Mouse (Mus musculus): ENCODE results near the gene Lsamp.

Lsamp gene

DNA sequence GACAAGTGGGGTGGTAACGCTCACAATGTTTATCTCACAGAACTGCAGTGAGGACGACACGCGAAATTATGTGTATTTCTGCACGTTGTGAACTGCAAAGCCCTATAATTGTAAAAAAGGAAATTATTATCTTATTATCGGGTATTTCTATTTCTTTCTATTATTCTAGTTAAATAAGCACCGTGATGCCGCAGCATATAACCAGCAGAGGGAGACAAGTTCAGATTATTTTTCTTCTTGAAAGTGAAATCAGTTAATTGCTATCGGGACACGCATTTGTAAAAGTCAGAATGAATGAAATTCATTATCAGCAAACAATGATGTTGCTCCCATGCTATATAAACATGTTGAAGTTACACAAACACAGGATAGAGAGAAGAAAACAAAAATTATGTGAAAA lies 1540.1 kb downstream of the Lsamp start:
- no peak for DNase-seq (ENCODE audit: low read depth in 1 of 2, low spot score in 2 of 2)

DNA sequence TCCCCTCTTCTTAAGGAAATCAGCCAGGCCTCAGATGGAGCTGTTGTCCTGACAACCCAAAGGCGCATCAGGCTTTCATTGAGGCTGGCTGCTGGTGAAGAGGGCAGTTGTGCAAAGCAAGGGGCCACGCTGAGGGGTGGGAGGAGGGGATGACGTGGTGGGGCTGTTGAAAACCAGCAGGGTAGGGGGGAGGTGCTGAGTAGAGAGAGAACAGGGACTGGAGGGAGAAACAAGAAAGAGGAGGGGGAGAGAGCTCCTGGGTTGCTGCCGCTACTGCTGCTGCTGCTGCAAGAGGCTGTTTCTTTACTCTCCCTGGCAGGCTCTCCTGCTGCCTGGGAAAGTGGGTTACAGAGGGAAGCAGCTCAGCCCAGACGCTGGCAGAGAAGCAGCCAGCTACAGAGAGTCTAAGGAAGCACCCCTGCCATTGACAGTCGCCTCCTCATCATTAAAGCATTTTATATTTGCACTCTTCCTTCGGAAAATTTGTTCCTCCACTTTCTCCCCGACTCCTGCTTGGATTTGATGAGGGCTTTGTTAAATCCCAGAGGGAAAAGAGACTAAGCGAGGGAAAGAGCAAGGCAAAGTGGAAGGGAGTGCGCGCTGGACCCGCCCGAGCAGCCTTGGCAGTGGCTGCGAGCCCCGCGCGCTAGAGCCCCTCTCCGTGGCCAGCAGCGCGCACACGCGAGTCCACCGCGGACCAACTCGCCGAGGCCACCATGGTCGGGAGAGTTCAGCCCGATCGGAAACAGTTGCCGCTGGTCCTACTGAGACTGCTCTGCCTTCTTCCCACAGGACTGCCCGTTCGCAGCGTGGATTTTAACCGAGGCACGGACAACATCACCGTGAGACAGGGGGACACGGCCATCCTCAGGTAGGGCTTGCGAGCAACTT lies 1548.7 kb downstream of the Lsamp start:
- DNase-seq (ENCODE audit: low read depth in 1 of 2, low spot score in 2 of 2), result no peak

DNA sequence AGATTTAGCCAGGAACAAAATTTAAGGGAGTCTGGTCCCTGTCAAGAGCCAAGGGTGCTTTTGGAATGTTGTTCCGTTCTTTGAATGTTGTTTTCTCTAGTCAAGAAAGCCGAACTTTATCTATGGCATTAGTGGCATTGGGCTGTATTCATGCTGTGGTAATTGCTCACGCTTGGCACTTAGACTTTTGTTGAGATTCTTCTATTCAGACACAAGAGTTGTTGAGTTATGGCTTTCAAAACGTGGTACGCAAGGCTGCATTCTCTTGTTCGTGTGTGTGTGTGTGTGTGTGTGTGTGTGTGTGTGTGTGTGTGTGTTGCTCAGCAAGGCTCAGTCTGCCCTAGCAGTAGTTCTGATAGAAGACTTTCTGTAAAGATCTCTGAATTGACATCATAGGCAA lies 1549.5 kb downstream of the Lsamp start:
- DNase-seq (ENCODE audit: low read depth in 1 of 2, low spot score in 2 of 2), result no peak

DNA sequence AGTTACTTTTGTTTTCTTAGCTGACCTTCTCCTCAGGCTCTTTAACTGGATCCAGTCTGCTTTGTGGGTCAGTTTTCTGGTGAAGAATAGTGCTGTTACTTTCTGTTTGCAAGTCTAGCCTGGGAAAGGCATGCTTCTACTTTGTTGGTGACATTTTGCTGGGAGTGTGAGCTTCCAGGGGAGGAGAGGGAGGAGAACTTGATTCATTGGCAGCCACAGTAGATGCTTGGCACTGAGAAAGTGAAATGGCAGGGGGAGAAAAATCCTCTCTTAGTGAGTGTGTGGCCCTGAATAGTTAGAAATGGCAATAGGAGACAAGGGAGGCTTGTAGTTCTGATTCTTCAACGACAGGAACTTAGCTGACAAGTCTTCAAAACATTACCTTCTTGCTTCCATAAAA lies 1551.6 kb downstream of the Lsamp start:
- no peak for DNase-seq (ENCODE audit: low read depth in 1 of 2, low spot score in 2 of 2)

DNA sequence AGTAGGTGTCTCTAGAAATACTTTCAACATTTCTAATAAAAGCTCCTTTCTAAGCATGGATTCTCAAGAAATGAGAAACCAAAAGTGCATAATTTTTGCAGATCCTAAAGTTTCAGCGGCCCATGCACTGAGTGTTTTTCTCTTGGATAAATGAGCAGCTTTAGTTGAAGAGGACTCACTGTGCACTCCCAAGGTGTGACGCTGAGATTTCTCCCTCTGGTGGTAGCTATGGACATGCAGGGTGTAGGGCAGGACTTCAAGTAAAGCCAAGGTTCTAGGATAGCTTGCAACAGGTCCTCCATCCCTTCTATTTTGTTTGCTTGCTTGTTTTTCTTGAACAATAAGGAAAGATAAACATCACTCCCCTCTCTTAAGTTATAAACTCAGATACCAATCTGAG lies 1558.5 kb downstream of the Lsamp start:
- no peak for DNase-seq (ENCODE audit: low read depth in 1 of 2, low spot score in 2 of 2)

DNA sequence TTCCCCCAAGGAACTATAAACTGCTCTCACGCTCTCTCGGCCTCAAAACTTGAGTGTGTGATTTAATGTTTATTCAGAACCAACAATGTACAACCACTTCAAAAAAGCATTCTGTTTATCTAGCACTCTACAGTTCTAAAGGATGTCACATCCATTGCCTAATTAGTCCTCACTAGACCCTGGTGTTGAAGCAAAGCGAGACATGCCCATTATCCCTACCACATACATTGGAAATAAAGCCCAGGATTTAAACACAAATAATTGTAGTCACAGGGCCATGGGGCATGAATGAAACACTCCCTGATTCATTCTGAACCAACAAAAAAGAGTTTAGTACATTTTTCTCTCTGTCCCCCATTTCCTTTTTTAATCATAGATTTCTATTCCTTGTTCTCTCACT lies 1567.0 kb downstream of the Lsamp start:
- DNase-seq (ENCODE audit: low read depth in 1 of 2, low spot score in 2 of 2), result no peak

DNA sequence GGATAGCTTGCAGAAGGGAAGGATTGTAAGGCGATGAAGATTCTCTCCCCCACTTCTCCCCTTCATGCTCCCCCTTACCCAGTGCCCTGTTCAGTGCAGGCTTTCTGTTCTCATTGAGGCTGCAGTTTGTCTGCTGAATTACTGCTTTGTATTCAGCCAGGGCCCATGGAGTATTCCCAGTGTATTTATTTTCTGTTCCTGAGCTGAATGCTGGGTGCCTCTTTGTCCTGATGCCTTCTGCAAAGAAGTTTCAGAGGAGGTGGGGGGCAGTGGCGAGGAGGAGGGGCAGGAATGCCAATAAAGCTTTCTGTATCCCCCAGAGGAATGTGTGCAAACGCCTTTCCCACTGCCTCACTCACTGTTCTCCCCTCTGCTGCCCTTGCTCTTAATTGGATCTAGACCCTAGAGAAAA lies 1567.7 kb downstream of the Lsamp start:
- DNase-seq (ENCODE audit: low read depth in 1 of 2, low spot score in 2 of 2), result no peak

DNA sequence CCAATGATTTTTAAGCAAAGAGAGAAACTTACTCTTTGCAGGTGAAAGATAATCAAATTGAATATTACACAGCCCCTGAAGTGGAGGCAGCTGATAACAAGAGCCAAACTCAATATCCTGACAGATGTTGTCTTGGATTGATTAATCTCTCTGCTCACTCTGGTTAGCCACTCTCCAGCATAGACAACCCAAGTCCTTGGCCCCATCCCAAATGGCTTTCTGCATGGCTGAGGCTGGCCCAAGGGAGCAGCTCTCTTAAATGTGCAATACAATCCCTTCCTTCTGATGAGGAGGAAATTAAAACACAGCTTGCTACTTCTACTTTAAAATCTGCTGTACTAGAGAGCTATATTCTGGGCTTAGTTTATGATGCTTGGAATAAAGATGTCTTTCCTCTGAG lies 1572.9 kb downstream of the Lsamp start:
- DNase-seq (ENCODE audit: low read depth in 1 of 2, low spot score in 2 of 2), result no peak

DNA sequence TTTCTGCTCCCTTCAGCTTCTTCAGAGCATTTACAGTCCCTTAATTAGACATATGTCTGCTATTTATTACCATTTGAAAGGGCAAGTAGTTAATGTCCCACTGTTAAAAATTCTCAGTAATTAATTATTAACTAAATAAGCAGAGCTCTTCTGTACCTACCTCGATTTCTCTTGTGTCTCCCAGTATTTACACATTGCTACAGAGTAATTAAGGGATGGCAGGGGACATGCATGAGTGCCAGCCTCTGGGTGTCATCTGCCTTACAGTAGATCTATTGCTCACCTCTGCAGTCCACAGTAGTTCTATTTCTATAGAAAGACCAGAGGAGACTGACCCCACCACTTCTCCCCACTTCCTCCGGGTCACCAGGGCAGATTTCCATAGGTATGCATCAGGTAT lies 1581.1 kb downstream of the Lsamp start:
- DNase-seq (ENCODE audit: low read depth in 1 of 2, low spot score in 2 of 2), result no peak

DNA sequence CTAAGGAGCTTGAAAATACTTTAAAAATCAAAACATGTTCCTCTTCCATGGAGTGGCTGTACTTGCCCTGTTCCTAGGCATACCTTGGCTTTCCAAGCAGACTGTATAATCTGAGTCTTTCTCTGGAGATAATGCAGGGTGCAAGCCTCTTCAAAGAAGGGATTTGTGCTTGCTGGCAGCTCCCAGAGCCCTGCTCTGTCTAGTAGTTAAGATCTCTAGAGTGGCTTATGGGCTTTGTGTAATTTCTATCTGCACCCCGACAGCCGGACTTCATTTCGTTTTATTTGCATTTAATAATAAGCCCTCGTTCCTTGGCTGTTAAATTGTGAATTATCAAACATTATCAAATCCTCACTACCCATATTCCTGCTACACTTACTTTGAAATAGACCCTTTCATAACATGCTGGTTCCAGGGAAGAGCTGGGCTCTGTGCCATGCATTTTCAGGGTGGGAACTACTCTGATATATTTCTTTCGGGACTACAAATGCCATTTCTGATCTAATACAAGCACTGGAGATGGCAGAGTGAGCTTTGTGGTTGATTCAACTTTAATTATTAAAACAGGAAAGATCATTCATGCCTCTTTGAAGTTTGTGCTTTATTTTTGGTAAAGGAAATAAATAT lies 1604.6 kb downstream of the Lsamp start:
- DNase-seq (ENCODE audit: low read depth in 1 of 2, low spot score in 2 of 2), result no peak

DNA sequence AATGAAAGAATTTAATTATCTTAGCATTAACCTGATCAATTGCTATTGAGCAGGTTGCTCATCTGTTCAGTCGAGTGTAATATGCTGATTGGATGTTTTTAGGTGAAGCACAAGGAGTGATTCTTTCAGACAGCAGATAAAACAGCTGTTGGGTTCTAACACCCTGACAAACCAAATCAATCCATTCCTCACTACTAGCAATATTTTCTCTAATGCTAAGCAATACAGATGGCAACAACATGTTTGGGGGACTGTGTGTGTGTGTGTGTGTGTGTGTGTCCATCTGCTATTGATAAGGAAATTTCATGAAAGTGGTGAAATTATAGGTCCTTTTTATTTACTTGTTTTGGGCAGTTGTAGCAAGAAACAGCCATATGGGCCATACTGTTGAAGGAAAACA lies 1628.1 kb downstream of the Lsamp start:
- no peak for DNase-seq (ENCODE audit: low read depth in 1 of 2, low spot score in 2 of 2)

DNA sequence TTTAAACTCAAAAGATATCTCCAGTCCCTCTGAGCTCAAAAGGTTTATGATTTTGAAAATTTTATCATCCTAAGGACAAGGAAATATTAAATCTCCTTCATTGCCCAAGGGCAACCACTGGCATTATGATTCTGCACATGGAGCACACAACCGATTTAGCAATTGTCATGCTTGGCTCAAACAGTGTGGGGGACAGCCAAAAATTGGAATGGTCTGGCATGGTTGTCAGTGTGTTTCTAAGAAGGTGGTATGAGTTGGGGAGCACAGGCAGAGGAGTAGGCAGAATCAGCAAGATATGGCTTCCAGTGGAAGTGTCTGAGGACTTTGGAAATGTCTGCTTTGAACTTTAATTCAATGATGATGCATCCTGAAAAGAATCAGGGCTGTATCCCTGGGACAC lies 1639.7 kb downstream of the Lsamp start:
- no peak for DNase-seq (ENCODE audit: low read depth in 1 of 2, low spot score in 2 of 2)

DNA sequence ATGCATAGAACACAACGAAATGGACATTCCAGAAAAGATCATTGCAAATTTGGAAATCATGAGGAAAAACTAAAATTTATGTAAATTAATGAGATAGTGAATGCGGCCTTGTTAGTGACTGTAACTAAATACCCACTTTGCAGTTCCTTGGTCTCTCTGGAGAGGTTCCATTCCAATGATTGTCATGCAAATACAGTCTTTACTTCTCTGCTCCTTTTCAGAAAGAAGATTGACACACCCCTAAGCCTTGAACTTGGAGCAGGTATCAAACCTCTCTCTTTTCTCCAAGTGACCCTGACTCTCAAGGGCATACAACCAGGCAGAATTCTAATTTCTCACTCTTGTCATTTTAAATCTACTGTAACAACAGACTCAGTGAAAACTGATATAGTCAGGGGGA lies 1649.7 kb downstream of the Lsamp start:
- DNase-seq (ENCODE audit: low read depth in 1 of 2, low spot score in 2 of 2), result no peak

DNA sequence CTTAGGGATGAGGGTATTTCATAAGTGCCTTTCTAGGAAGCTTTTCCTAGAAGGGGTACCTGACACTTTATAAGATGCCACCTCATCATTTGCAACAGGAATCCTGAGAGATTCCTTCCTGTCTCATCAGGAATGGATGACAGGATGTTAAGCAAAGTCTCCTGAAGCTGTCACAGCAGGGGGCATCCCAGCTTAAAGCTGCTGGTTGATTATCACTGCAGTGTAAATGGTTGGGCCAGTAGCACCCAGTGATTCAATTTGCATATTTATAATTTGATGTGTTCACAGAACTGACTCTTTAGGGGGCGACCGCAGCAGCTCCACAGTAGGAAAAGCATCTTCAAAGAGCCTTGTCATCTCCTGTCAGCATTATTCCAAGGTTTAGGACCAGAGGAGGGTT lies 1656.7 kb downstream of the Lsamp start:
- DNase-seq (ENCODE audit: low read depth in 1 of 2, low spot score in 2 of 2), result no peak

DNA sequence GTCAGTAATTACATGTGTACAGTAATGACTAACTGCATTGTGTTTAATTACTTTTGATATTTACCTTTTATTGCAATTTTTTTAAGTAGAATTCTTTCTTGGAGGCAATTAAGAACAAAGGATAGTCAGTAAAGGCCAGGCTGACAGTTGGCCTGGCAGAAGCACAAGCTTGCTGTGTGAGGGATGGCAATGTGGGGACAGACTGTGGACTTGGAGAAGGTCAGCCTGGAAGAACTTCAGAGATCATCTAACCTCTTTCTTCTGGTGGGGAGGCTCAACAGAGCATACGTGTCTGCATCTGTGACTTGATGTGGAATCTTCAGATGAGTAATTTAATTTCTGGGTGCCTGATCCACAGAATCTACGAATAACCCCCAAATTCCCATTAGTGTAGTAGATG lies 1669.1 kb downstream of the Lsamp start:
- no peak for DNase-seq (ENCODE audit: low read depth in 1 of 2, low spot score in 2 of 2)

DNA sequence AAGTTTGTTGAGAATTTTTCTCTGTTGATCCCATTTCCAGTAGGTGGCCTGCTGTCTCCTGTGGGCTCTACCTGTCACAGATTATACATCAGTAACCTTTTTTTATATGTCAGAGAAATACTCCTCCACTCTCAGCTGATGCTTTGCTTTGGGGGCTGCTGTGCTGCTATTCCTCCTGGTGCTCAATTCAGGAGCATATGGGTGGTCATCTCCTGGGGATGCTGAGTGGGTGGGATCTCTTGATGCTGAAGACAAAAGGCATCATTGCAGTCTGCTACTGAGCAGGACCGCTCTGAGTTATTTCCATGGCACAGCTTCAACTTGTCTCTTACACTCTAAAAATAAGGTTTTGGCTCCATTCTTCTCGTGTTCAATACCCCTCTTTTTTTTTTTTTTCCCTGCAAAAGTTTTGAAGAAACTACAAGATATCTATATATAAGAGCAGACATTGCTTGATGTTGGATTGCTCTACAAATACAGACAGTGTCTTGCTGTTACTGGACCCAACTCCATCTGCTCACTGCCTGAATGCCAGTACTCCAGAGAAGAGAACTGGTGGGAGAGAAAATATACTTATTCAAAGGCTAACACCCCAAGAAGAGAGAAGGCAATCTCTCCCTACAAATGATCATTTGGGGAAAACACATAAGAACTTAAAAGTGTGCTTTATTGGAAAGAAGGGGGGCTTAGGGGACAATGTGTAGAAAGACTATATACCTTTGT lies 1690.3 kb downstream of the Lsamp start:
- no peak for DNase-seq (ENCODE audit: low read depth in 1 of 2, low spot score in 2 of 2)

DNA sequence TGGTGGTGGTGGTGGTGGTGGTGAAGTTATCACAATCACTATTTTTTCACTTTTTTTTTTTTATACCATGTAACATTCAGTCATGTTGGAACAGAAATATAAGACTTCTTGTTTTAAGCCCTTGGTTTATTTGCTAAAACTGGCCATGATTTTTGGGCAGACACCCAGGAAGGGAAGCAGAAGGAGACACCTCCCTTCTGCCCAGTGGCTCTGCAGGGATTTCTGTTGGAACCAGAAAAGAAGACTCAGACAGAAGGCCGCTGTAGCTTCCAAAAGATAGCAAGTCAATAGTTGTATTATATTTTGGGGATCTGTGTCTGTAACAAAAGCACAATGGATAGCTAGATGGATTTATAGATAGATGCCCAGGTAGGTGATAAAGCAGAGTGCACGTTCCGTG lies 1691.6 kb downstream of the Lsamp start:
- no peak for DNase-seq (ENCODE audit: low read depth in 1 of 2, low spot score in 2 of 2)

DNA sequence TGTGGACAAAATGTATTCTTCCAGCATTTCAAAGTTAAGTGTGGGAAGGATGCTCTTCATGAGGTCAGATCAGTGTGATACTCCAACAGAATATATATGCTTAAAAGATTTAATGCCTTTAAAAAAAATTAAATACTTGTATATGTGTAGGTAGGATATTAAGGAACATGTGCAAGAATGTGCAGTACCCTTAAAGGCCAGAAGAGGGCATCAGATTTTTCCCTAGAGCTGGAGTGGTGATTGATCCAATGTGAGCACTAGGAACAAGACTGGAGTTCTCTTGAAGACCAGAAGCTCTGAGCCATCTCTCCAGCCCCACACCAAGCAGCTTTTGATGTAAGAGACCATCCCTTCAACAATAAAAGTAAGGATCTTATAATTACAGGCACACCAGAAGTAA lies 1708.3 kb downstream of the Lsamp start:
- DNase-seq (ENCODE audit: low read depth in 1 of 2, low spot score in 2 of 2), result no peak

DNA sequence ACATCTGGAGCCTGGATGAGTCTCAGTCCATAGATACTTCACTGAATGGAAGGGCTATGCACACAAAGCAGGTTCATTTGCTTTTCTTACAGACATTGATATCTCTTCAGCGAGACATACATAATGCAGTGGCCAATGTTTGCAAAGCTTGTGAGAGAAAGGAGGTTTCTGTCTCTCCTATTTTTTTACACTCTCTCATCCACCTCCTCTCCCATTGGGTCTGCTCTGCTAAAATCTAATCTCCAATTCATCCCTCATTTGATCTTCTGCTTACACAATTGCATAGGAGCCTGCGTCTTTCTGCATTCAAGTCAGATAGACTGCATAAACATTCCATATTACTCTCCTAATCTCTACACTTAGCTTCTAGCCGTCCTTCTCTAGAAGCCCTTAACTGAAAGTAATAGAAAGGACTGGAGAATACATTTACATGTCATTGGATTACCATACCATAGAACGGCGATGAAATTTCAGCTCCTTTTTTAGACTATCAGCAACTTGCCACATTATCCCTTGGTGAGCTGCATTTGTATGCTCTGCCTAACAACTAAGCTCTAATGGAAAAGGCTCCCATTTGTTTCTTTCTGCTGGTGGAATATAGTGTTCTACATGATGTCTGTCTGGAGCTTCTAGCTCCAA lies 1717.7 kb downstream of the Lsamp start:
- DNase-seq (ENCODE audit: low read depth in 1 of 2, low spot score in 2 of 2), result no peak

DNA sequence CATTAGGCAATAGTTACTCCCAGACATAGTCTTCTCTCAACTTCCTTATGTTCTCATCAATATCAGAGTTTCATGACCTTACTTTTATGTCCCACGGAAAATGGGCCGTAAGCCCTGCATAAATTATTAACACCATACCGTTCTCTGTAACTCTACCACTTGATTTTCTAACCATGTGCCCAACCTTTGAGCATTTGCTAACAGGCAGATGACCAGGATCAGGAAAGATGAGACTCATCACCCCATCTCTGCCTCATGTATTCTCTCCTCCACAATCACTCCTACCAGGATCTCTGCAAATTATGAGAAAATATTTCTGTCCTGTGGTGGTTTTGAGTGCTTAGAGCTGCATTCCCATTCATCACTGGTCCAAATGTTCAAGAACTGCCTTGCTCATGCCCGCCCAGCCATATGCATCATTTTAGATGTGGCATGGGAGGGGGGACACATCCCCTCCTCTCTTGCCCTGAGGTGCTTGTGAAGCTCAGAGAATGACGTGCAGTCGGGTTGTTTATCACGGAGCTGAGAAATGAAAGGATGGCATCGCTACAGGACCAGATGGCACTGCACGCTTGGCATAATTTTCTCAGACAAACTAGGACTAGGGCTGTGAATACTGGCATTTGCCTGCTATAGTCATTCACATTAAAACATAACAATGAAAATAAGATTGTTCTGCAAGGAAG lies 1744.9 kb downstream of the Lsamp start:
- no peak for DNase-seq (ENCODE audit: low read depth in 1 of 2, low spot score in 2 of 2)

DNA sequence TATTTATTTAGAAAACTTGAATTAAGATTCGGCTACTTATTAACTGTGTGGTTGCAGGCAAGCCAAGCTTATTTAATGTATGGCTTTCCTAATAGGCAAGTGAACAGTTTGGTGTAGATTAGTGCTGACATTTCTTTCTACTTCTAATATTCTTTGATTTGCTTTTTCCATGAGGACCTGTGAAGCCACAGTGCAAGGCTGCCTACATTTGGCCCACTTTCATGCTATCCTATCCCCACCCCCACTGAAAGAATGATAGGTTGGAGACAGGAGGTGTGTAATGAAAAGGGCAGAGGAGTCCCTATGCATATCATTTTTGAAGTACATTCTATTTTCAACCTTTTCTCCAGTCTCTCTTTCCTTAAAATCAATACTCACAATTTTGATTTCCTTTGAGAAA lies 1745.8 kb downstream of the Lsamp start:
- no peak for DNase-seq (ENCODE audit: low read depth in 1 of 2, low spot score in 2 of 2)
